Mouse (Mus musculus) liver, embryonic 16.5 days (tissue): ENCODE data around the gene Rftn1. TPM values are rescaled to one million over a fixed set of nuclear protein-coding genes. Genes with fewer than 3 reads are reported as not detected.
"Not testable (repeated sequence)": the region's sequence is repeated elsewhere in the genome, so short reads cannot be mapped to it uniquely, and the experiment has no call there.

Experiments used
- ATAC-seq: fragments of 200-750 bp; cut with Nextera tagmentation; 2 replicates; pipeline ENCODE4 v1.8.0; 2017; ENCODE audit warnings: low read depth, mild to moderate bottlenecking, moderate number of reproducible peaks, moderate library complexity
- H3K27ac ChIP-seq: fragments of 300-500 bp; sonication (generic); 2 replicates; pipeline ENCODE4 v1.5.1; 2014; ENCODE audit warnings: mild to moderate bottlenecking, low read length
- H3K27me3 ChIP-seq: fragments of 300-500 bp; sonication (generic); 2 replicates; pipeline ENCODE4 v1.6.1; 2014; ENCODE audit warnings: low read depth, low read length, mixed read lengths; ENCODE audit not compliant: control insufficient read depth, insufficient read depth
- H3K36me3 ChIP-seq: fragments of 300-500 bp; sonication (generic); 2 replicates; pipeline ENCODE4 v1.6.1; 2014; ENCODE audit warnings: mild to moderate bottlenecking; ENCODE audit not compliant: control insufficient read depth, insufficient read depth
- H3K4me1 ChIP-seq: fragments of 300-500 bp; sonication (generic); 2 replicates; pipeline ENCODE4 v1.6.1; 2014; ENCODE audit warnings: low read depth, low read length, mixed read lengths; ENCODE audit not compliant: control insufficient read depth
- H3K4me2 ChIP-seq: fragments of 300-500 bp; sonication (generic); 2 replicates; pipeline ENCODE4 v1.6.1; 2014; ENCODE audit warnings: low read depth, low read length, mixed read lengths
- H3K4me3 ChIP-seq: fragments of 300-500 bp; sonication (generic); 2 replicates; pipeline ENCODE4 v1.5.1; 2014; ENCODE audit warnings: low read depth, mild to moderate bottlenecking, low read length
- H3K9ac ChIP-seq: fragments of 300-500 bp; sonication (generic); 2 replicates; pipeline ENCODE4 v1.6.1; 2014; ENCODE audit warnings: low read depth, low read length
- H3K9me3 ChIP-seq: fragments of 300-500 bp; sonication (generic); replicated peaks from 2 replicates; pipeline ENCODE4 v1.6.1; 2016; ENCODE audit warnings: low read length; ENCODE audit not compliant: control insufficient read depth
- WGBS: fragments of 180-500 bp; shearing (Covaris S2); extraction: QIAGEN DNeasy Blood & Tissue Kit; methylation state at CpG from one replicate; pipeline ENCODE4 v1.1.7; 2014; ENCODE audit not compliant: insufficient replicate concordance; 5-methylcytosine and 5-hydroxymethylcytosine counted together
- polyA plus RNA-seq: library from polyadenylated mRNA; unstranded; fragments of >200 nt; fragmentation: Nextera tagmentation; extraction: Ambion mirVana; gene quantifications from 2 replicates; pipeline ENCODE4 v1.2.1, GENCODE M21; 2015

The Rftn1 gene
- polyA plus RNA-seq, 1 experiment from 2014 or later = 4.0 TPM

- not testable (repeated sequence) for H3K4me1 ChIP-seq, H3K9ac ChIP-seq, ATAC-seq, H3K9me3 ChIP-seq, H3K4me3 ChIP-seq, H3K36me3 ChIP-seq, H3K27ac ChIP-seq, H3K4me2 ChIP-seq, H3K27me3 ChIP-seq
- 60% methylated on average over 1 of the region's 1 CpGs for WGBS
Measured at GRCm38 (mm10) chr17:50206262-50206661, 15.8 kb upstream of the Rftn1 start.

- not testable (repeated sequence) for H3K9ac ChIP-seq, H3K4me1 ChIP-seq, H3K36me3 ChIP-seq, H3K27me3 ChIP-seq, H3K9me3 ChIP-seq, ATAC-seq, H3K4me2 ChIP-seq, H3K27ac ChIP-seq, H3K4me3 ChIP-seq
- WGBS = 51% methylated on average over 2 of the region's 2 CpGs
Measured at GRCm38 (mm10) chr17:50205840-50206239, 15.4 kb upstream of the Rftn1 start.

- Histone ChIP-seq H3K9ac (no peak overlapping the region), H3K27me3 (no peaks in the 10 kb centered on the region), H3K9me3 (no peaks in the 10 kb centered on the region), H3K4me2 (no peak overlapping the region), H3K27ac (no peak overlapping the region), H3K4me1 (no peaks in the 10 kb centered on the region), H3K36me3 (no peaks in the 10 kb centered on the region), H3K4me3 (no peak overlapping the region)
- ATAC-seq = no peak
- 61% methylated on average over 1 of the region's 1 CpGs for WGBS
Measured at GRCm38 (mm10) chr17:50205152-50205782, 14.8 kb upstream of the Rftn1 start.

GRCm38 (mm10) chr17:50201828-50202445 is 11.5 kb upstream of the Rftn1 start:
- H3K4me3 ChIP-seq = no peak overlapping the region
- WGBS = 78% methylated on average over 12 of the region's 12 CpGs
- ATAC-seq = no peak

GRCm38 (mm10) chr17:50199075-50199850 is 8.8 kb upstream of the Rftn1 start:
- H3K9me3 ChIP-seq = no peaks in the 10 kb centered on the region
- H3K9ac ChIP-seq = no peak overlapping the region
- H3K4me3 ChIP-seq = no peak overlapping the region
- no peak for ATAC-seq
- no peaks in the 10 kb centered on the region for H3K4me1 ChIP-seq
- no peaks in the 10 kb centered on the region for H3K36me3 ChIP-seq
- H3K4me2 ChIP-seq = no peak overlapping the region
- H3K27me3 ChIP-seq = no peaks in the 10 kb centered on the region
- 64% methylated on average over 8 of the region's 8 CpGs for WGBS
- H3K27ac ChIP-seq = no peak overlapping the region

More at GRCm38 (mm10) chr17:50201828-50202445, 11.5 kb upstream of the Rftn1 start:
- Histone ChIP-seq H3K9ac (no peak overlapping the region), H3K4me2 (no peak overlapping the region), H3K4me1 (no peaks in the 10 kb centered on the region), H3K9me3 (no peaks in the 10 kb centered on the region), H3K36me3 (no peaks in the 10 kb centered on the region), H3K27me3 (no peaks in the 10 kb centered on the region), H3K27ac (no peak overlapping the region)

GRCm38 (mm10) chr17:50197572-50197971 is 7.1 kb upstream of the Rftn1 start:
- H3K27me3 ChIP-seq = no peaks in the 10 kb centered on the region
- no peaks in the 10 kb centered on the region for H3K4me1 ChIP-seq
- no peak overlapping the region for H3K4me2 ChIP-seq
- no peaks in the 10 kb centered on the region for H3K36me3 ChIP-seq
- no peak for ATAC-seq
- H3K9ac ChIP-seq = no peak overlapping the region
- H3K4me3 ChIP-seq = no peak overlapping the region
- H3K27ac ChIP-seq = no peak overlapping the region
- WGBS = 45% methylated on average over 4 of the region's 4 CpGs
- no peaks in the 10 kb centered on the region for H3K9me3 ChIP-seq

GRCm38 (mm10) chr17:50196005-50196672 is 5.7 kb upstream of the Rftn1 start:
- Histone ChIP-seq H3K4me2 (no peak overlapping the region), H3K36me3 (no peaks in the 10 kb centered on the region), H3K4me1 (no peaks in the 10 kb centered on the region), H3K9ac (no peak overlapping the region), H3K4me3 (no peak overlapping the region), H3K27me3 (peaks cover 6% of the 10 kb centered on the region), H3K9me3 (no peaks in the 10 kb centered on the region), H3K27ac (no peak overlapping the region)
- 32% methylated on average over 10 of the region's 10 CpGs for WGBS
- ATAC-seq = no peak

GRCm38 (mm10) chr17:50195399-50195798 is 4.9 kb upstream of the Rftn1 start:
- Histone ChIP-seq H3K9me3 (no peaks in the 10 kb centered on the region), H3K27ac (no peak overlapping the region), H3K4me1 (no peaks in the 10 kb centered on the region; the same call in 1 of the 2 replicates), H3K4me3 (no peak overlapping the region), H3K27me3 (peaks cover 13% of the 10 kb centered on the region), H3K9ac (no peak overlapping the region), H3K36me3 (no peaks in the 10 kb centered on the region), H3K4me2 (no peak overlapping the region)
- 80% methylated on average over 7 of the region's 7 CpGs for WGBS
- ATAC-seq = no peak
